Mouse (Mus musculus) left cerebral cortex, adult 8-10 months (tissue): ENCODE results near the gene Cdt1. TPM values are rescaled to one million over a fixed set of nuclear protein-coding genes. Genes with fewer than 3 reads are reported as not detected.

Experiments
- DNase-seq, 2 experiments: peaks; one replicate each; pipeline ENCODE4 v3.0.0; 2022; ENCODE audit warnings: low spot score in 2 of 2
- total RNA-seq, 4 experiments: library from RNA; stranded (reverse); gene quantifications; 2 replicates each; pipeline ENCODE4 v1.2.4; 2022

Gene Cdt1
- total RNA-seq, 4 experiments from 2014 or later: 4.1 to 5.0 (median 4.4) TPM

DNA sequence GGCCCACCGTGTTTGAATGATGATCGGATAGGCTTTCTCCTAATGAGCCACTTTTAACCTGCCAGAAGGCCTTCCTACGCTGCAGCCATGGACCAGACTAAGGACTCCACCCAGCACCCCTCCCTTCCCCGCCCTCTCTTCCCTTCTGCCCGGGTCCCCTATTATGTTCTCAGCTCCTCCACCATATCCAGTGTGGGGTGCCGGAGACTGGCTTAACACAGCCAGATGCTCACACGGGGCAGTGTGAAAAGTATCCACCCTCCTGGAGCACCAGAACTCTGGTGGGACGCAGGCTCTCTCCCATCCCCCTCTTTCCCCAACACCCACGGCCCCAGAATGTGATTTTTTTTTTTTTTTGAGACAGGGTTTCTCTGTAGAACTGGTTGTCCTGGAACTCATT is 5.8 kb downstream of the Cdt1 start:
- DNase-seq: no peak

DNA sequence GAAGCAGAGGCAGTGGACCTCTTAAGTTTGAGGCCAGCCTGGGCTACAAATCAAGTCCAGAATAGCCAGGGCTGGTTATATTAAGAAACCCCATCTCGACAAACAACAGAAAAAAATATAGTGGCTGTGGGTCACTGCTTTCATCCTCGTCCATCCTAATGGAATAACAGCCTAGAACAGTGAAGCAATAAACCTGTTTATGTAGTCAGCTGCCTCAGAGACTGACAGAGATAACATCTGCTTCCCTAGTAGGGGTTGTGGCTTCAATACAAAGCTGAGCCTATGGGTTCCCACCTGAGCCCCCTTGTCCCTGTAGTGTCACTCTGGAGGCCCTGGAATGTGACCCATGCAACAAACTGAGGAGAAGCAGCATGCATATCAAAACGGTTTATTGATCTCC is 6.4 kb downstream of the Cdt1 start:
- no peak for DNase-seq

DNA sequence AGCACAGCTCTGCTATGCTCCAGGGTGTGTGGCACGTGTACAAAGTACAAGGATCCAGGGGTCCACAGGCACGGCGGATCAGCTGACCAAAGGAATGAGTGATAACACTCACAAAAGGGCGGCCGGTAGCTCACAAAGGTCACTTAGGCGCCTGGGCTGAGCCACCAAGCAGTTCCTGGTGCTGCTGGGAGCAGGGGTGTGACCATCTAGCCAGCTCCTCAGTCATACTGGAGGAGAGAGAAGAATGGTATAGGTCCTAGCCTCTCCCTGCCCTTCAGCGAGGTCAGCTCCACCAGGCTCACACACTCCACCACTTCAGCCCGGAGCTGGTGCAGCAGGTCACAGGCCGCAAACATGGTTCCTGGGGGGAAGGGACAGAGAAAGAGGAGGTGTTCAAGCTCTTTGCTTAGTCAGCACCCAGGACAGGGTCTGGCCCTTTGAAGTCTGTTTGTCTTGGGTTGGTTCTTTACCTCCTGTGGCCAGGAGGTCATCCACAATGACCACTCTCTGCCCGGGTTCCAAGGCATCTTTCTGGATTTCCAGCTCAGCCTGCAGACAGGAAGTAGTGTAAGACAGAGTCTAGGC is 6.9 kb downstream of the Cdt1 start:
- no peak for DNase-seq

DNA sequence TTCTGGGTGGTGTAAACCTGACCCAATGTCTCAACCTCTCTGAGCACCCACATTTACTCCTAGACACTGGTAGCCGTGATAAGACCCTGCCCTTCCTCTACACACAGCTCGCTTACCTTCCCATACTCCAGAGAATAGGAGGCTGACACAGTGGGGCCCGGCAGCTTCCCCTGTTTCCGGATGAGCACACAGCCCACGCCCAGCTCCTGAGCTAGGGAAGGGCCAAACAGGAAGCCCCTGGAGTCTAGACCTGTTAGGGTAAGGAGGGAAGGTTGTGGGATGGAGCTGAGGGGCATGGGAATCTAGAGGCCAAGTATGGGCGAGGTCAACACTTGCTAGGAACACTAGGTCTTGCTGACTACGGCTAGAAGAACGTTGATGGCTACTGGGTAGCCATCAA is 7.5 kb downstream of the Cdt1 start:
- no peak for DNase-seq

DNA sequence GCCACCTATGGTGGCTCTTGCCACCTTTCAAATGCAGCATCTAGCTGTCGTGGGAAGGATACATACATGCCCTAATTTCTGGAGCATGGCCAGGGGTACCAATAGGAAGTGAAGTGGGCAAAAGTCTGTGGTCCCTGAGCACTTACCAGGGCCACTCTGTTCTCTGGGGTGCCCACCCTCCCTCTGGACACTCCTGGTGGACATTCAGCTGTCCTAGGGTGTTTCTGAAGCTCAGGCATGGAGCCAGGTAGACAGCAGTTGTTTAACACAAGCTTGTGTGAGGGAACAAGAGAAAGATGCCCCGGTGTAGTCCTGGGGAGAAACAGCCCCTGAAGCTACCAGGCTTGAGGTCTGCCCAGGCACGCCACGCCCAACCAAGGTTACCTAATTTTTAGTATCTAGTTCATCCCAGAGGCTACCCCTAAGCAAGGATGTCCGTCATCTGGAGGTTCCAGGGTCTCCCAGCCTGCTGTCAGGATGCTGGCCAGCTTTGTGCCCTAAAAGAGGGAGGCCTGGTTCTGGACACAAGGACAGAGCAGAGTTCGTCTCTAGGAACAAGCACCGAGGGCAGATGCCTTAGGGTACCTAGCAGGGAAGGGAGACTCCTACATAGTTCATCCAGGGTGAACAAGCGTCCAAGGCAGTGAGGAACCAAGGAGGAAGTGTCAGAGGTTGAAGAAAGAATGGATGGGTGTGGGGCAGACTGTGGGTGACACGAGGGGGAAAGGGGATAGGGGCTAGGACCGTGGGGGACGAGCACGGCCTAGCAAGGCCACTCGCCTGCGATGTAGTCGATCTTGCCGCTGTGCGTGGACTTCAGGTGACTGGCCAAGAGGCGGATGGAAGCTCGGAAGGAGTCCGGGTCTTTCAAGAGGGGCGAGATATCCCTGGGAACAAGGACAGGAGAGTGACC is 8.2 kb downstream of the Cdt1 start:
- no peak for DNase-seq

DNA sequence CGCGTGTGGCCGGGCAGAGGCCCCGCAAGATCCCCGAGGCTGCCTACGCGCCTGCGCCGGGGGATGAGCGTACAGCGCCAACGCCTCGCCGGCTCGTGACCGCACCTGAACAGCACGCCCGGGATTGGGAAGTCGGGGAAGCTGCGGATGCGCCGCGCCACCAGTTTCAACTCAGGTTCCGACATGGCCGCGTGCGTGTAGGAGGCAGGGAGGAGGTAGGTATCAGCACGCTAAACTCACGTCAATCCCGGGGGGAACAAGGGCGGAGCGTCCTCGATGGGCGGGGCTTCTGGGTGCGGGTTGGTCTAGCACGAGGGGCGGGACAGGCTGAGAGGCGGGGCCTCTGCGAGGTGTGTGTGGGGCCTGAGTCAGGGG is 8.8 kb downstream of the Cdt1 start, which contains the start of gene Aprt:
Gene Aprt, minus strand, starts transcription at position 262 of the 375 bp plus-strand sequence.
- peak; percentile 84 to 94 for DNase-seq

DNA sequence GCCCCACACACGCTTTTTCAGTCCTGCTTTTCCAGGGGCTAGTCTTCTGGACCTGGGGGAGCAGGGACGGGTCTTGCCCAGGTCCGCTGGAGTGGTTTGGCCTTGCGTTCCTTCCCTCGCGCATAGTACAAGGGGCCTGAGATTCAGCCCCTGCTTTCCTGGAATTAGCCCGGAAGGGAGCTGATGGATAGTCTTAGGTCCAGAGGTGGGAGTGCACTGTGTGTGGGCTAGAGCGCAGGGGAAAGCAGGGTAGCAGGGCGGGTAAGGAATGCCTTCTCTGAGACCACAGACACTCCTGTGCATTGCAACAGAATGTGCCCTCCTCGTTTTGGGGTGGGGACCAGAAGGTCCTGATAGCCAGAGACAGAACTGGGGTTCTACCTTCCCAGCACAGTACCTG is 9.3 kb downstream of the Cdt1 start:
- no peak for DNase-seq

DNA sequence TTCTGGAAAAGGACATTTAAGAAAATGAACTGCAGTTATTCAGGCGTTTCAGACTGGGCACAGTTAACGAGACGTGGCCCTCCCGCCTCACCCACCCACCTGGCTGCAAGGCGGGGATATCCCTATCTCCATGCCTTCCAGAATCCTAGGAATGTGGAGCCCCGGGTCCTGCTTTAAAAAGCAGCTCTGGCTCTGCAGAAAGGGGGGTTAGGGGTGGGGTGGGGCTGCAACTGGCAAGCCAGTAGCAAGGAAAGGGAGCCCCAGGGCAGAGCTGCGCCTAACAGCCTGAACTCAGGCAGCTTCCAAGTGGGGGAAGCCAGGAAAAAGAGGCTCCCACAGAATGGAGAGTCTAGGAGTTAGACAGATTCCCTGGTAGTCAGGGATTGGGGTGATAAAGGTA is 11.4 kb downstream of the Cdt1 start:
- no peak for DNase-seq

DNA sequence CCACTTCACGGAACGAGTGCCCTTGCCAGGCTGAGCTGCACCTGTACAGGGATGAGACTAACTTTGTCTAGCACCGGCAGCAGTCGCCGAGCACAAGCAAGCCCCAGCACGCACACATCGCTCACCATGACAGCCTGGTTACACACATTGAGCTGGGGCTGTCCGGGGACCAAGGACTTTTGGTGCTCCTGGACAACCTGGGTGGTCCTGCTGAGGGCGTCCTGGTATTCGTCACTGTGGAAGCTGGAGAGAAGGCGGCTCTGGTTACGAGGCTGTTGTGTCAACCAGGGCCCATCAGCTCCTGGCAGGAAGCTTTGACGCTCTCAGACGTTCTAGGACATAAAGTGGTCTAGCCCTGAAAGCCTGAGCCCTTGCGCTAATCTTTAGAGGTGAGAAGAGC is 13.1 kb downstream of the Cdt1 start:
- DNase-seq: no peak

DNA sequence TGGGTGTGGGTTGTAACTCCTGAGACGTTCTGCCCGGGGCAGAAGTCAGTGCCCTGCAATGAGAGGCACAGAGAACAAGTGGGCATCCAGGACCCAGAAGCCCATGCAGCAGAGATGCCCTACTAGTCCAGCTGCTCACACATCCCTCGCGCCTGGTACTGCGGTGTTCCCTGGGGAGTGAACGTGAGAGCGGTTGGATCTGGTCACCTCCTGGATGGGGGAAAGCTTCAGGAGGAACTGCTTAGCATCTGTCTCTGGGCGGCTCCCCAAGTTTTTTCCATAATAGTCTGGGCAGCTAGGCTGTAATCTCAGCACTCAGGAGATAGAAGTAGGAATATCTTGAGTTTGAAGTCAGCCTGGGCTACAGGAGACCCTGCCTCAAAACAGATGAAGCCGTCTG is 17.2 kb downstream of the Cdt1 start:
- no peak for DNase-seq

DNA sequence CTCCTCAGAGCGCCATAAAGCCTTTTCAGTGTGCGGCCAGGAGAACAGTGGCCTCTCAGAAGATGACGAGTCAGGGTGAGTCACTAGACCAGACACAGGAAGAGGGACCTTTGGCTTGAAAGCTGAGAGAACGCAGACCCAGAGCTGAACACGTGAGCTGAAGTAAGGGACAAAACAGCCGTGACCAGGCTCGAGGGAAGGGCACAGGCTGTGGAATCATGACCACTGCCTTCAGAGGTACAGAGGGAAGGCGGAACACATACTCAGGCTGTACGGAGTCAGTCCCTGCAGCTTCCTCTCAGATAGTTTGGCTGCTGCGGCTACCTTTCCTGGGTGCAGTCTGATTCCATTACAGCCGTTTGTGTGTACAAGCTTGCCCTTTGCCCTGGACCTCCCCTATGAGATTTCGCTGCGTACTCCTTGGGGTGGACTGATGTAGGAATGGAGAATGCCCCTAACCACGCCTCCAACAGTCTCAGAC is 17.6 kb downstream of the Cdt1 start:
- no peak for DNase-seq

DNA sequence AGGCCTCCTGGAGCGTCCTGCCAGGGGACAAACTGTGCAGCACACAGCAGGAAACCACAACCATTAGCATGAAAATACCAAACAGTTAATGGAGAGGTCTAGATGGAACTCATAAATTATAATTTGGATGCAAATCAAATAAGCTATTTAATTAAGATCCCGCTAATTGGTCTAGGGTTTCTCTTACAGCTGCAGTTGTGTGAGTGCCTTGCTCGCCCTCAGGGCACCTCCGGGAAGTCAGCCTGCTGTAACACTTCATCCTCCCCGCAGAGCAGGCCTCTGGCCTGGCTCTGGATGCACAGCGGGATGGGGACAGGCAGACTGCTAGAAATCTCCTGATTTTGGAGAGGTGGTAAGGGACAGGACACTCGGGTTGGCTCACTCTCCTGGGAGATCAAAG is 18.4 kb downstream of the Cdt1 start:
- DNase-seq: no peak

DNA sequence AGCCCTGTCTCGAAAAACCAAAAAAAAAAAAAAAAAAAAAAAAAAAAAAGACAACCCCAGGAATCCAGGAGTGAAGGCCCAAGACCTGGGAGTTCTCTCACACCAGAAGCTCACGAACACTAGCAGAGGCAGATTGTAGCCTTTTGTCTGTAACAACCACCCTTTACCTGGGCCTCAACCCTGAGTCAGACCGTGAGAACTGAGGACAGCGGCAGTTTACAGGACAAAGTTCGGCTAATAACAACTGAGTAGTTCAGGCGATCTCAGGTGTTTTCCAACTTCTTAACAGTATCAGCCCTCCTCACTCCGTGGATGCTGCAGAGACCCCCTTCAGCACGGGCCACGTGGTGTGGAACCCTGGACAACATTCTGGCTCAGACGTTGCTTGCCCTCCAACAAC is 18.9 kb downstream of the Cdt1 start:
- no peak for DNase-seq

DNA sequence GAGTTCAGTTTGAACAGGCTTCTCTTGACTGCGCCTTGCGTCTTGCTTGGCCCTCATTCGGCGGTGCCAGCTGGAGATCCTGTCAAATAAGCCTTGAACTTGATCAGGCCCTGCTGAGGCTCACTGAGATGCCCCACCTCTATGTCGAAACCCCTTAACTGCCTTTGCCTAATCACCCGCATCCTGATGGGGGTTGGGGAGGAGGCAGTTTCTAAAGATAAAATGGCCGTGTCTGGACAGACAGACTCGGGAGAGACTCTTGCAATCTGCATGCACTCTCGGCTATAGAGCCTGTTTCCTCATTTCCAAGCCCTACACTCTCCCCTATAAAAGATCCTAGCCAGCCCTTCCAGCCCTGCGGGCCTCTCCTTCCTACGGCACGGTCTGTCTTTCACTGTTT is 25.4 kb downstream of the Cdt1 start:
- no peak for DNase-seq

DNA sequence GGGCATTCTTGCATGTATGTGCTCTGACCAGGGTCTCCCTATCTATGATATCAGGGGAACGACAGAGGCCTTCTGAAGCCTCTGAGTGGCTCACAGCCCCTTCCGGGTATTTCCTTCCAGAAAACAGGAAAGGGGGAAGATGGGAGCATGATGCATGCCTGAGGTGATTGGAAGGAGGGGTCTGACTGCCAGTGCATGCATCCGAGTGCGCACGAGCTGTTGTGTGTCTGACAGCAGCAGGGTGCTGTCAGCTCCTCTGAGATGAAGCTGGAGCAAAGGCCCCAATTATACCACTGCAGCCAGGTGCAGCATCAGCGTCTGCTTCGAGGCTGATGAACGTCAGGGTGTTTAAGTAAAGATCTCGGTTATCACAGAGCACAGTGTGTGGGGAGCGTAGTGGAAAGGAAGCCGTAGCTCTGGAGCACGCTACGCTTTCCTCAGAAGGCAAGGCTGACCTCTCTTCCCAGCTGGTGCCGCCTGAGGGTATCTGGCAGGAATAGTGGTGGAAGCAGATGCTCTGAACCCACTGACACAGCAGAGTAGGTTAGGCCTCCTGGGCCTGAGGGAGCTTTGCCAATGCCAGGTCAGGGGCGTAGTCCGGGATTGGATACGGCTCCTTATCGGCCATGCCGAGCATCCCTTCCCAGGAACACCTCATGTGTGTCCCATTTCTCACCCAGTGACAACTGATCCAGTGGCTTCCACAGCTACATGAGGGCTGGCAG is 26.1 kb downstream of the Cdt1 start:
- DNase-seq: no peak

DNA sequence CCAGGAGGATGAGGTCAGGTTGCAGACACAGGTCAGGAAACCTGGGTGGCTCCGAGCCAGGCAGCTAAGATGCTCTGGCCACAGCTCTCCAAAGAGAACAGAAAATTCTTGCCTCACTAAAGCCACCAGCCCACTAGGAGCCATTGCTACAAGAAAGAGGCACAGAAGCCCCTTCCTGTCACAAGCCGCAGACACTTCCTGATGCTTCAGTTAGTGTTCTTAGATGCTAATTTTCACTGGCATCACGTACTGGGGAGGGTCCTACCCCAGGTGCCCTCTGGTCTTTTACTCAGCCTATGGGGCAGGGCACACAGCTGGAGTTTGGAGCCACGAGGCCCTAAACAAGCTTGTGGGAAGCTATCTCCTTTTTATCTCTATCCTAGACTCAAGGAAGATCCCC is 28.2 kb downstream of the Cdt1 start:
- no peak for DNase-seq

DNA sequence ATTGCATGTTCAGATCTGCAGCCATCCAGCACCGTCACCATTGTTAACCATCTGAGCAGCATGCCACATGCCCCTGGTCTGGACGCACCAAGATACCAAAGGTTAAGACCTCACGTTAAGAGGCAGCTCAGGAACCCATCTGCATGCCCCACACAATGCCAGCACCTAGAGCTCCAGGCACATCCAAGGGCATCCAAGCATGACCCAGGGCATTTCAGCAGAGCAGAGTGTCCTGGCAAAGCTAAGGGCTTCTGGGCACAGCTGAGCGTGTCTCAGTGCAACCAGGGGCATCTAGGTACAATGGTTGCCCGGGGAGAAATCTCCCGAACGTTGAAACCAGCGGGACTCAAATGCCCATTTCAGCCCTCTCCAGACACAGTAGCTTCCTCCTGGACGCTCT is 32.9 kb downstream of the Cdt1 start:
- DNase-seq: no peak

DNA sequence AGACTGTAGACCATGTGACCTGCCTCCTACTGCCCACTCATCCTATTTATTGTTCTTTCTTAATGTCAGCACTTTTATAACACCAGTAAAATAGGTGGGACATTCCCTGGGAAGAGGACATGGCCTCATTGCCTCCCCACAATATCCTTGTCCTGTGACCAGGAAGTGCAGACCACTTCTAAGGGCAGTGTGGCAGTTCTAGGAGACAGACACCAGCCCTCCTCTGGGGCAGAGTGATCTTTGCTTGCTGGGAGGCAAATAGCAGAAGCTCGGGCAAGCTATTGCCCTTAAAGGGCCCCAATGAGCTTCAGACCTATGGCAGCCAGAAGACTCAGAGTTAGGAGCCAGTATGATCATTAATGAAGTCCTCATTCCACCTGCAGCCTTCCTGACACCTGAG is 36.8 kb downstream of the Cdt1 start:
- no peak for DNase-seq

DNA sequence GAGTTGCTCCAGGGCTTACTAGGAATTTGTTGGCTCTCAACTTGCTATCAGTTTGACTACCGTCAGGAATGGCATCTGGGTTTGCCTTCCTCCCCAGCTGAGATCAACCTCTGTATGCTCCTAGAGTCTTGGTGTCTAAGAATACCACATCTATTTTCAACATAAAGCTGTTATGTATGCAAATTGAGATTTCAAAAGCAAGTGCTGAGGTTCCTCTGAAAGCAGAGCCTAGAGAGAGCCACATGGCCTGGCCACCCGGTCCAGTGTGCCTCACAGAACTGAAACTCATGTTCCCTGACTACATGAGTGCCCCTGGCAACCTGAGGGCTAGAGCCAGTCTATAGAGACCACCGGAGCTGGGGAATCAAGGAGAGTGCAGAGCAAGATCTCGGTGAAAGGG is 37.6 kb downstream of the Cdt1 start:
- DNase-seq: no peak

DNA sequence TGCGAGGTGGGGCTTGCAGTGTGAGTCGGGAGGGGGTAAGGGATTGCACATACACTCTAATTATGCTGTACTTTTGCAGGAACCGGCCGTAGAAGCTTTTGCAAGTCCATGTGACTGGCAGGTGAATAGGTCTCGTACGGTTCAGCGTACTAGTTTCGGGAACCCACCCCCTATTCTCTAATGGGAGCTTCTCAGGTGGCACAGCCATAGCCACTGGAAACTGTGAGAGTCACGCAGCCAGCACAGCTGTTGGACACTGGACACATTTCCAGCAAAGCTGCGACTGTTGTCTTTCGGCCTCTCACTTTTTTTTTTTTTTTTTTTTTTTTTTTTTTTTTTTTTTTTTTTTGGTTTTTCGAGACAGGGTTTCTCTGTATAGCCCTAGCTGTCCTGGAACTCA is 39.0 kb downstream of the Cdt1 start:
- DNase-seq: no peak

DNA sequence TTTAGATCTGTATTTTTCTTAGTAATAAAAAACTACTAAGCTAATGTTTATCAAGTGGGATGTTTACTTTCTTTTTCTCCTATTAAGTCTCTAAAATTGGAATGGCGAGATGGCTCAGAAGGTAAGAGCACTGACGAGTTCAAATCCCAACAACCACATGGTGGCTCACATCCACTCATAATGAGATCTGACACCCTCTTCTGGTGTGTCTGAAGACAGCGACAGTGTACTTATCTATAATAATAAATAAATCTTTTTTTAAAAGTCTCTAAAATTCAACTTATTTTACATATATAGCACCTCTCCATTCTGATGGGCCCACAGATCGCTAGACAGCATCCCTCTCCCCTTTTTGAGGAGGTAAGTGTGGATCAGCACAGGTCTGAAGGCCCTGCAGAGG is 42.4 kb downstream of the Cdt1 start:
- no peak for DNase-seq

DNA sequence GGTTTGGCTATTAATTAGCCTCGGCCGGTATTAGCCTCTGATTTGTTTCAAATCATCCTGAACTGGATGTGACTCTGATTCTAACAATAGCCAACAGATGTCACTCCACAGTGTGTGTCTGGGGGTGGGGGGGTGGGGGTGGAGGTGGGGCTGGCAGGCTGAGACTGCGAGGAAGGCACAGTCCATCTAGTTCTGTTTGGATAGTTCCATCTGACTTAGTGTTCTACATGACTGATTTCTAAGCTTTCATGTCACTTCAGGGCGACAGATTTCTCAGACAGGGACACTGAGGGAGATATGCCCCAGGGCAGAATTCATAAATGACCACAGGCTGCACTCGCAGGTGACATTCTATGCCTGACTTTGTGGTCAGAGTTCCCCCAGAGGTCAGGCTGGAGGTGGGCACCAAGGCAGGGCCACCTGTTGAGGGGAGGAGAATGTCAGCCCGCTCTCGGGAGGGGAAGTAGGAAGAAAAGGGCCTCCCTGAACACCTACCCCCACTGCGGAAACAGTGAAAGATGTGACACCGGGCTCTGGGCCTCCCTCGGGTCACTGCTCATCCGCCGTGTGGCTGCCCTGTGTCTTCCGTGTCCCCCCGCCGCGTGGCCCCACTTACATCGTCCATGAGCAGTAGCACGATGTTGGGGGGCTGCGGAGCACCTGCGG is 42.9 kb downstream of the Cdt1 start:
- DNase-seq: no peak
